Mouse (Mus musculus) CD8-positive naive resting alpha-beta T cell, adult 2 months (primary cell): ENCODE results near the gene Sbp.
"Not testable (repeated sequence)": the region's sequence is repeated elsewhere in the genome, so short reads cannot be mapped to it uniquely, and the experiment has no call there.

Experiments
- DNase-seq, 2 experiments: peaks; one replicate each; pipeline ENCODE4 v3.0.0; 2022; ENCODE audit warnings: low read depth in 2 of 2, low spot score in 2 of 2

Sbp gene

DNA sequence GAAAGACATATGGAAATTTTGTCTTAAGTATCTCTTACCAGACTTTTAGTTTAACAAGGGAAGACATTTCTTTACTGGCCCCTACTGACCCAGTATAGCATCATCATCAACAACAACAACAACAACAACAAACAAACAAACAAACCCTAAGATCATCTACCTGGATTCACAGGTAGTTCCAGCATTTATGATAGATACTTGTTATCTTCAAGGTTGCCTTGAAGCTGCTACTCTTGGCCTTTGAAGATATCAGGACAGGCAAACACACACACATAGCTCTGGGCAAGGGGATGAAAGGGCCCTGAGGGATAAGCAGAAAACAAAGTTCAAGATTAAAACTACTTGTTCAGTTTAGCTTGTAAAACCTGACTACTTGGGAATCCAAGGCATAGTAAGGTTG is at the start of gene Sbp:
Gene Sbp (plus strand): TSS at position 301 of the 400 bp plus-strand sequence.
- no peak for DNase-seq

DNA sequence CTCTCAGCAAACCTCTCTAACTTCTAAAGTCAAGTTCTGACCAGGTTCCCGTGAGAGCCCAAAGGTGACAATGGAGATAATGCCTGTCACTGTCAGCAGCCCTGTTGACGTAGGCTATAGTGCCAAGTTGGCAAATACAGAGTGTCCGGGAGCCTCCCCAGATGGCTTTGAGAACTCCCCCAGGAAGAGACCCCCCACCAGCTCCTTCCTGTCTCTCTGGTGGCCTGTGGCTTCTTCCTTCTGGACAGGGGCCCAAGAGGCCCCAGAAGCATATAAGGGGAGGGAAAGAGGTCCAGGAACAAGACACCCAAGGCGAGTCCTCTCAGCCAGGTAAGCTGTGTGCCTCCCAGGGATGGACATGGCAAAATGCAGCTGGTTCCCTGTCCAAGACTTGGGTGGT is 24.3 kb upstream of the Sbp start, which contains the start of gene Dcpp3:
Gene Dcpp3 (plus strand): TSS at position 301 of the 400 bp plus-strand sequence.
- not testable (repeated sequence) for DNase-seq

DNA sequence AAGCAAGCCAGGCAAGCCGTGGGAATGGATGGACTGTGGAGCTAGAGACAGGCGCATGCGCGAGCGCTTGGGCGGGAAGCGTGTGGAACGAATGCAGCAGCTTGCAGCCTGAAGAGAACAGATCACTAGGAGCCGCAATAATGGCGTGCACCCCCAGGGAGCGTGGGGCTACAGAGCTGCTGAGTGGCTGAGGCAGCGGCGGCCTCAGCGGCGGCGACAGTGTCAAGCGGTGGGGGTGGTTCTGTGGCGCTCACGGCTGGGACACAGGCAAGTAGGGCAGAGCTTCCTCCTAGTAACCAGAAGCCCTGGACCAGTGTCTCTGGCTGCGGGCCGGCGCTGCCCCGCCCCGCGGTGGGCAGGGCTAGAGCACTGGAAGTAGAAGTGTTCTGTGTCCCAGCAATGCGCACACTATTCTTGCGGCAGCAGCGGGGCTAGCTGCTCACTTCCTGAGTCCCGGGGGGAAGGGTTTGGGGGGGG is 16.9 kb upstream of the Sbp start:
- DNase-seq: peak; percentile 74 to 75

DNA sequence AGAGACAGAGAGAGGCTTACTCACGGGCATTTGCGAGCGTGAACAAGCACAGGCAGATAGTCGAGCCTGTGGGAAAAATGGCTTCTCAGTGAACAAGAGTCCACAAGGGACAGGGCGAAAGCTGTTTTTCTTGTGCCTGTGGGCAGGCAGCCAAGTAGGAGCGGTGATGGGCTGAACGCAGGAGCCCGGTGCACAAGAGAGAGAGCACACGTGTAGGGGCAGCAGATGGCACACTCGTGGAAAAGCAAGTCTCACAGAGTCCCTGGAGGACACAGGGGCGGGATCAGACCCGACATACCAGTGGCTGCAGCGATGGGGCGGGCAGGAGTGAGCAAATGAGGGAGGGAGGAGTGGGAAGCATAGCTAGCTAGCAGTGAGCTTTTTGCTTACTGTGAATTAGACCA is 16.4 kb upstream of the Sbp start:
- DNase-seq: peak in 1 of 2 experiments; percentile 5

DNA sequence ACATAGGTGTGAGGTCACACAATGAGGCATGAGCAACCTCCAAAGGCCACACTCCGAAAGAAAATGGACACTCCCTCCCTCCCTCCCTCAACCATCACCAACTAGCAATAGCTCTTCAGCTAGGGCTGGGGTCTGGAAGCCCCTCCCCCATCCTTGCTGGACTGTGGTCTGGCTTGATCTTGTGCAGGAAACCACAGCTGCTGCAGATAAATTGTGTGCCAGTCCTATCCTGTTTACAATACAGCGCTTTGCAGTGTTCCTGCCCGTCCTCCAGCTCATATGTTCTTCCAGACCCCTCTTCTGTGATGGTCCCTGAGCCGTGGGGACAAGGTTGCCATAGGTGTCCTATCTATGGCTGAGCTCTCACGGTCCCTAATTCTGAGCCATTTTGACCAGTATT is 10.3 kb upstream of the Sbp start:
- DNase-seq: no peak

DNA sequence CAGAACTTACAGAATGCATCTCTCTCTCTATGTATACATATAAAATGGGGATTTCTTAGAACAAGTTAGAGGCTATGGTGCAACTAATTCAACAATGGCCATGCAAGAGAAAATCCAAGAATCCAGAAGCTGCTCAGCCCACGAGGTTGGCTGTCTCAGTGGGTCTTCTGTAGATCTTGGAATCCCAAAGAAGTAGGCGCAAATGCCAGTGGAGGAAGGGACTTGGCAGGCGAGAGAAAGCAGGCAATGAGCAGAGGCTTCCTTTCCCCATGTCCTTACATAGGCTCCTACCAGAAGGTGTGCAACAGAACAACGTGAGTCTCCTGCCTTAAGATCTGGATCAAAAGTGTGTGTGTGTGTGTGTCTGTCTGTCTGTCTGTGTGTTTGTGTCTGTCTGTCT is 6.0 kb downstream of the Sbp start:
- not testable (repeated sequence) for DNase-seq

DNA sequence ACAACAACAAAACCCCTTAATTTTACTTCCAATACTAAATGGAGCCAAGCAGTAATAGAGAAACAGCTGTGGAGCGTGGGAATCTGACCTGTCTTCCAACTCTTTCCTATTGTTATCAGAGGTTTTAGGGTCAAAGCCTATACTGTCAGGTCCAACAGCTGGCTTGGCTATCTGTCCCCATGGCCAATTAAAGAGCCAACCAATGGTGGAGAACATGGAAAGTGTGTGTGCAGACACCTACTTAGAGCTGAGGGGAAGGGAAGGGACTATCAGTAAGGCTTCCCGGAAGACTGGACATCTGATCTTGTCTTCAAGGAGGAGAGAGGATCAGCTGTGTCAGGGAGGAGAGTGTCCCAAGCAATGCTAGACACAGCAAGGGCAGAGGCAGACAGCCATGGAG is 7.6 kb downstream of the Sbp start:
- DNase-seq: no peak

DNA sequence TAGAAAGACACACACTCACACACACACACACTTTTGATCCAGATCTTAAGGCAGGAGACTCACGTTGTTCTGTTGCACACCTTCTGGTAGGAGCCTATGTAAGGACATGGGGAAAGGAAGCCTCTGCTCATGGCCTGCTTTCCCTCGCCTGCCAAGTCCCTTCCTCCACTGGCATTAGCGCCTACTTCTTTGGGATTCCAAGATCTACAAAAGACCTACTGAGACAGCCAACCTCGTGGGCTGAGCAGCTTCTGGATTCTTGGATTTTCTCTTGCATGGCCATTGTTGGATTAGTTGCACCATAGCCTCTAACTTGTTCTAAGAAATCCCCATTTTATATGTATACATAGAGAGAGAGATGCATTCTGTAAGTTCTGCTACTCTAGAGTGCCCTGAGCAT is 9.4 kb downstream of the Sbp start:
- not testable (repeated sequence) for DNase-seq

DNA sequence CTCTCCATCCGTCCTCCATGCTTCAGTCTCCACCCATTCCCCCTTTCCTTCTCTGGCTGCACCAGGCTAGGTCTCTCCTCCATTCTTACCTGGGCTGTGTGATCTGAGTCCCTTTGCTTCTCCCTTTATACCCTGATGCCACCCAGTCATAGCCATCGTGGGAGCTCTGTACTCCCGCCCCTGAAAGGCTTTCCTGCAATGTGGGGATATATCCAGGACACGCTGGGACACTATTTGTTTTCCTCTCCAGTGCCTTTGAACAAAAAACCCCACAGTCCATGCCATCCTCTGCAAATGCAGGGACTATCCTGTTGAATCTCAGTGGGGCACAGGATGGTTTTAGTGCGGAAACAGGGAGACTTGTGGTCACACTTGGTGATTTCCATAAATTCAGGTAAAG is 13.7 kb downstream of the Sbp start, which contains the start of gene Sbpl:
Gene Sbpl (minus strand): TSS at position 101 of the 400 bp plus-strand sequence.
- no peak for DNase-seq

DNA sequence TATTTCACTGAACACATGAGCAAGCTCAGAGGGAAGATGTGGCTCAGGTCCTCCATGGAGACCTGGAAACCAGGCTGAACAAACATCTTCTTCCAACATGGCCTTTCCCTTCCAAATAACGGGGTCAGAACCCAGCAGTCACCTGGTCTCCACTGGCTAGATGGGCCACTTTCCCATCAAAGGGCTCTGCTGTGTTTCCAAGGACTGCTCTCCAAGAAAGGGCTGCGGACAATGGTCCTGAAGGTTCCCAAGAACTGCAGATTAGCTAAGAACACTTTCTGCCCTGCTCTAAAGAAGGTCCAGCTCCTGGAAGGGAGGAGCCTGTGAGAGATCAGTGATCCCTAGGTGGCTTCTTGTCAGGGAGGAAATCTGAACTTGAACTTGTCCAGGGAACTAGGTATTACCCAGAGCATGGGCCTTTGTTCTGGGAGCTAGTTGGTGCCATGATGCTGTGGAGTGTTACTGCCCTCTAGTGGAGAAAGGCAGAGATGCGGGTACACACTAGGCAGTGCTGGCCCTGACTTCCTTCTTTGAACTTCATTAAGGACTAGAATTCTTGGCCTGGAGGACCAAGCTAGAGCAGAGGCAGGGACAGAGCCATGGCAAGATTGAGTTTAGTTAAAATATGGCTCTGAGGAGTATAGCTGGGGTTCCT is 18.7 kb downstream of the Sbp start:
- DNase-seq: peak; percentile 69 to 76

DNA sequence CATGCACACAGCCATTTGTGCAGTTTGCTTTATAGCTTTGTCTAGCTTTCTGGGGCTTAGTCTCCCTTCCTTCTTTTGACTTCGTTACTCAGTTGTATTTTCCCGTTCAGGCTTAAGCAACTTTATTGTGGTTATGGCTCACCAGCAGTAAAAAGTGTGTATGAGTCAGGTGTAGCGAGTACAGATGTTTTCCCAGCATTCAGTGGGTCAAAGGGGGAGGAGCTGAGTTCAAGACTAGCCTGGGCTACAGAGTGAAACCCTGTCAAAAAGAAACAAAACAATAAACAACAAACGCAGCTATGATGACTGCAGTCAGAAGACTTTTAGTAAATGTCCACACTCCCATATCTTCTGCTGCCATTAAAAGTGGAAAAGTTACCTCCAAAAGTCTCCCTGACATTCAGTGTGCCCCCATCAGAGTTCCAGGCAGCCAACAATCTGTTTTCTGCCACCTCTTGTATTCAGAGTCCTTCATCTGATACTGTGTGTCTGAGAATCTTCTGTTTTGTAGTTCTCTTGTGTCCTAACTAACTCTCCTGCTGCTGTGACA is 20.2 kb downstream of the Sbp start:
- no peak for DNase-seq

DNA sequence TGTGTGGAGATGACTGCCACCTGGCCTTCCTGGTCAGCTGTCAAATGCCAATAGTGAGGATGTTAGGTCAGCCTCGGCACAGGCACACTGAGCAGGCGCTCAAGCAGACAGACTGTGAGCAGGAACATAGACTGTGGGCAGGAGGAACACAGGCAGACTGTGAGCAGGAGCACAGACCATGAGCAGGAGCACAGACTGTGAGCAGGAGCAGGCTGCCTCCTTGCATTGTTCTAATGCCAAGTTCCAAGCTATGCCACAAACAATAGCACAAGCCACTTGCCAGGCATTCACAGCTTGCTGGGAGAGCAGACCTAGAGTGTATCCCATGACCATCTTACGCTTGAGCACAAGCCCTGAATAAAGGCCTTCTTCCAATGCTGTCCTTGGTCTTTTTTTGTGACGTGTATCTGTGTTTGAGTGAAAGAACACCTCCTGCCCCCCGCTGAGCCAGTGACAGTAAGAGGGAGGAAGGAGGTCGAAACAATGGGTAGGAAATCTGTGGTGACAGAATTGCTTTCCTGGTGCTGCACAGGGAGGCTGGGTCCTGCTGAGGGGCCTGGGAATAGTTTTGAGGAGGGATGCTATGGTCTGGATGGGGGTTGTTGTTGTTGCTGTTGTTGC is 24.4 kb downstream of the Sbp start:
- DNase-seq: no peak

DNA sequence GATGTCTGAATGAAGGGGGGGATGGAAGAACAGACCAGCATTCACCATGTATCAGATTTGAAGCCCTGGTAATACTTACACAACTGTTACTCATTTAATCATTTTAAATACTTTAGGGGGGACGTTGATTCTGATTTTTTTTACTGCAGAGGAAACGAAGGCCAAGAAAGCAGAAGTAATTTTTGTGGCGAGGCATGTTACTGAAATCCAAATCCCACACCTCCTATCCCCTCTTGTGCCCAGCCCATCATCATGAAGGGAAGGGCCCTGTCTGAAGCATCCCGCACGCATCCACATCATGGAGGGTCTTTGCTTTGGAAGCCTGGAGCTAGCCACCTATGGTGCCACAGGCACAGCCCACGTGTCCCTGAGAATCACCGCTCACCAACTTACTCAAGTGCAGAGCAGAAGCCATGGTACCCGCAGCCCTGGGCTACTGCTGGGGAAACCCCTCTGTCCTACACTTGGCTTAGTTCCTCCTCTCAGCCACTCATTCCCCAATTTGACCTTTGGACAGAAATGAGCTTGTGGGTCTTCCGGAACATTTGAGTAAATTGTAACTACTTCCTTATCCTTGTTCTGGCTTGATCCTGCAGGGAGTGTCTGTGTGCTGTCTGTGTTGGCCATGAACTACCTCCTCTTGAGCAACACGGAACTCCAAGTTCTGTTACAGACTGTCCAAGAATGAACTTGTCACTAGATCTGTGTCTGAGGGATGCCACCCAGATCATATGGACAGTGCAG is 25.4 kb downstream of the Sbp start:
- no peak for DNase-seq

DNA sequence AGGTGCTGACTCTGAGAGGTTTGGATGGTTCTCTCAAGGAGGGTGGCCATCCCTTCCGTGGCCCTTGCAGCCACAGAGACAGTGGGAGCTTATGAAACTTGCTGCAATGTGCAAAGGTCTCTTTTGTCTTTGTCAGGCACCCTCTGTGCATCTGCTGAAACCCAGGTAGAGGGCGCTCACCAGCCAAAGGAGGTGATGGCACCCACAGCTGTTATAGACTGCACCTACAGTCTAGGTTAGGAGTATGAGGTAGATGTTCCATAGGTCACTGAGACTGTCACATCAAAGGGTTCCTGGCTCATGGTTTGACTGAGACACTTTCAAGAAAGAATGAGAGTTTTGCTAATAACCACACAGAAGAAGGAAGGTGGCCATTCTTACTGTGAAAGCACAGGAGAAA is 27.3 kb downstream of the Sbp start:
- DNase-seq: no peak

DNA sequence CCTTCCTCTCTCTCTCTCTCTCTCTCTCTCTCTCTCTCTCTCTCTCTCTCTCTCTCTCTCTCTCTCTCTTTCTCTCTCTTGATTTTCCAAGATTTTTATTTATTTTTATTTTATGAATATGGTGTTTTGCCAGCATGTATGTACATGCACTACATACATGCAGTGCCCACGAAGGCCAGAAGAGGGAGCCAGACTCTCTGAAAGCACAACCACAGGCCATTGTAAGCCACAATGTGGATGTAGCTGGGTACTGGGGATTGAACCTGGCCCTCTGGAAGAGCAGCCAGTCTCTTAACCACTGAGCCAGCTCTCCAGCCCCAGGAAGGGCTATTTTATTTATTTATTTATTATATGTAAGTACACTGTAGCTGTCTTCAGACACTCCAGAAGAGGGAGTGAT is 27.8 kb downstream of the Sbp start:
- peak; percentile 67 to 81 for DNase-seq

DNA sequence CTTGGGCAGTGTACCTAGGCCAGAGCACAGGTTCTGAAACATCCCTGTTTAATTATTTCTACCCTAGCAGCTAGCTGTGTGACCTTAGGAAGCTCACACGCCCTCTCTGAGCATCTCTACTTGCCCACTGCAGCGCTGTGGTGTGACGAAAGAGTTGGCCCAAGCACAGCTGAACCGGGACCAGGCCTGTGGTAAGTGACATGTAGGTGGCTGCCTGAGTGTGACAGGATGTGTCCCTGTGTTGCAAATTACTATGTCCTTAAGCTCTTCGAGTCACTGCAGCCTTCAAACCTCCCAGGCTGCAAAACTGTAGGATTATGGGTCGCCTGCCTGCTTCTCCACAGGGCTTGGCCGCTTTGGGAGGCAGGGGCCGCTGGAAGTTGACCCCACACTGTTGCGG is 29.8 kb downstream of the Sbp start:
- DNase-seq: no peak

DNA sequence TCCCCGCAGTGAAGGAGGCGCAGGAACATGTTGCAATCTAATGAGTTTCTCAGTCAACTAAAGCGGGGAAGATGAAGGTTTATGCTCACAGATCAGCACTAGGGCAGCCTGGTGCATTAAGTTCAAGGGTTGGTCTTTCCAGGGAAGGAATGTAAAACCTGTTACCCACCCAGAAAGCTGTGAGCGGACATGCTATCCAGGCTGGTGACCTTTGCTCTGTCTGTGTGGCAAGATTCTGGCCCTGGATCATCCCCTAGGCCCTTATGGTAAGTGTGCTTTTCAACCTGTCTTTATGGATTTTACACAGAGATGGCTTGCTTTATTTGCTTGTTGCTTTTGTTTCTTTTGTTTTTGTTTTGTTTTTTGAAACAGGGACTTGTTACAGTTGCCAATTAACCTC is 35.2 kb downstream of the Sbp start:
- no peak for DNase-seq

DNA sequence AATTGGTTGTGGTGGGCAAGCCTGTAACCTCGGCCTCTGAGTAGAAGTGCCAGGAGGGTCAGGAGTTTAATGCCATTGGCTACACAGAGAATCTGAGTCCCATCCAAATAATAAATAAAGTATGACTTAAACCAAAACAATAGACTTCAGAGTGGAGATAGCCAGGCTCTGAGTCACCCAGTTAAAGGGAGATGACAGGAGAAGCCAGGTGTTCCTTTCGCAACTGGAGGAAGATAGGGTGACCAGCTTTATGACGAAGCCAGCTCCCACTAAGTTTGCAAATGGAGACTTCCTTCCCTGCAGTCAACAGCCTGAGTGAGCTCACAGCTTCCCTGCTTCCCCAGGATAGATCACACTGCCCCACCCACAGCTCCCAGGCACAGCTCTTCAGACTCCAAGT is 38.0 kb downstream of the Sbp start:
- no peak for DNase-seq

DNA sequence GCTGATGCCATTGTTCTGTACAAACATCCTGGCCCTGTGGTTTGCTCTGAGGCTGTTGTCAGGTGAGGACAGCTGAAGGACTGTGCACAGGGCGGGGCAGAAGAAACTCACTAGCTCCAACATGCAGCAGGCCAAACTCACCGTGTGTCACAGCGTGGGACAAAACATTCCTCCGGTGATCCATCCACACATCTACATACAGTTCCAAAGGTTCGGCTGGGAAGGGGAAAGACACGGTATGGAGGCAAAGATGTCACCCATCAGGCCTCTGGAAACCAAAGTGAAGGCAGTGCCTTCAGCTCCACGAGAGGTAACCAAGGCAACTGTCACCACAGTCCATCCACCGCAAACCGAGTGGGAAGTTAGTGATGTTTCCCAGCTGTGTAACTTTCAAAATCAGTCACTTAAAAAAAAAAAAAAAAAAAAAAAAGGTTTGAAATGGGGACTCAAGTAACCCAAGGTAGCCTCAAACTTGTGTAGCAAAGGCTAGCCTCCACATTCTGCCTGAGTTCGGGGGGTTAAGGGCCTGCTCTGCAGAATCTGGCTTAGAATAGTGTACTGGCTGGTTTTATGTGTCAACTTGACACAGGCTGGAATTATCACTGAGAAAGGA is 38.9 kb downstream of the Sbp start, which contains the start of gene Prss30:
Gene Prss30 (minus strand): TSS at position 270 of the 613 bp plus-strand sequence.
- DNase-seq: peak; percentile 30 to 31

DNA sequence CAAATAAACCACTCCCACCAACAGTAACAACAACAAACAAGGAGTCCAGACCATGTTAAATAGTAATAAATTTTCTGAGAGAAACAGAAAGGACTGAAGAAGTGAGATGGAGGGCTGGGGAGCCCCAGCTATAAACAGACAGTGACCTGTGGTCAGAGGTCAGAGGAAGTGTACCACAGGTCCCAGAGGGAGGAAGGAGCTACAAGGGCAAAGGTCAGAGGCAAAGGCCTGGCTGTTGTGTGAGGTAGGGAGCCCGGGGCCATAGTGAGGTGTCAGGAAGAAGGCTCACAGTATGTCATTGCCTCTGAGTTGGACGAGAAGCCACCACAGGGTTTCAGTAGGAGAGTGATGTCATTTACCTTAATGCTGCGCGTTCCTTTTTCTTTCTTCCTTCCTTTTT is 41.4 kb downstream of the Sbp start:
- no peak for DNase-seq

DNA sequence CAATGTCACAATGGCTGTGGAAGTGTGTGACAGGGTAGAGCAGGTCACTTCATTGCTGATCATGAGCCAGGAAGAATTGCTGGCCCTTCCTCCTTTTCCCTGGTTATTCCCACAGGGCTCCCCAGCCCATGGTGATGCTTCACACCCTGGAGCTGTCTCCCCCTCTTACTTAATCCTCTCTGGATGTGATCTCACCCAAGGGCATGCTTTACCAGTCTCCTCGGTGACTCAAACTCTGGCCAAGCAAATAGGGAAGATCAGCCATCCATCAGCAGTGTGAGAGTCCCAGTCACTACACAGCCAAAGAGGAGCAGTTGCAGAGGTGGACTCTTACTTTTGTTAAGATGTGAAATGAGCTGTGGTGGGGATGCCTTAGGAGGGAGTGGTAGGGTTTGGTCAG is 43.5 kb downstream of the Sbp start:
- DNase-seq: no peak
